Mouse (Mus musculus) CH12.LX (cell line): ENCODE measurements around the gene Vmn1r93. TPM values are rescaled to one million over a fixed set of nuclear protein-coding genes. Genes with fewer than 3 reads are reported as not detected.
"Not testable (repeated sequence)": the region's sequence is repeated elsewhere in the genome, so short reads cannot be mapped to it uniquely, and the experiment has no call there.

Experiments
- DNase-seq: peaks from one replicate; pipeline ENCODE4 v3.0.0-alpha.2; 2013; ENCODE audit errors: extremely low read depth
- H3K27ac ChIP-seq: 2 replicates; pipeline ENCODE4 v1.5.1; 2012; ENCODE audit warnings: low read depth, mild to moderate bottlenecking, control low read depth, moderate library complexity; ENCODE audit not compliant: insufficient read depth
- H3K27me3 ChIP-seq: replicated peaks from 2 replicates; pipeline ENCODE3; 2012; ENCODE audit warnings: inconsistent platforms
- H3K36me3 ChIP-seq, 2 experiments: replicated peaks in 1 of 2; 2 replicates each; pipeline versions ENCODE3 to v1.6.1; 2012; ENCODE audit warnings: inconsistent platforms in 1 of 2, low read length in 1 of 2, mild to moderate bottlenecking in 1 of 2, mixed read lengths in 1 of 2, moderate library complexity in 1 of 2; ENCODE audit not compliant: control insufficient read depth in 1 of 2, insufficient read depth in 1 of 2
- H3K4me1 ChIP-seq, 2 experiments: 2 replicates each; pipeline ENCODE4 v1.6.1; 2012; ENCODE audit warnings: inconsistent platforms in 1 of 2, moderate library complexity in 1 of 2; ENCODE audit not compliant: insufficient read depth in 2 of 2, control insufficient read depth in 1 of 2
- H3K4me2 ChIP-seq: 2 replicates; pipeline ENCODE4 v1.6.1; 2012; ENCODE audit warnings: low read depth, mild to moderate bottlenecking, control low read depth; ENCODE audit not compliant: poor library complexity, insufficient read depth, severe bottlenecking
- H3K4me3 ChIP-seq, 3 experiments: fragments of 150-350 bp in 1 of 3; sonication (generic) in 1 of 3; replicated peaks in 1 of 3; 2 replicates each; pipeline versions ENCODE3 to v1.5.1; 2011 to 2012; ENCODE audit warnings: low read depth in 2 of 3, low read length in 2 of 3, mild to moderate bottlenecking in 2 of 3, moderate library complexity in 2 of 3, control low read depth in 1 of 3, improper control_type of control experiment in 1 of 3, inconsistent platforms in 1 of 3, mixed read lengths in 1 of 3; ENCODE audit not compliant: poor library complexity in 1 of 3
- H3K79me2 ChIP-seq: replicated peaks from 2 replicates; pipeline ENCODE4 v1.6.1; 2012; ENCODE audit warnings: mild to moderate bottlenecking, moderate library complexity; ENCODE audit not compliant: control insufficient read depth, poor library complexity, insufficient read depth, severe bottlenecking; ENCODE audit errors: extremely low read depth
- H3K9ac ChIP-seq: 2 replicates; pipeline ENCODE4 v1.6.1; 2012; ENCODE audit warnings: low read depth, mild to moderate bottlenecking, control low read depth, moderate library complexity; ENCODE audit not compliant: insufficient read depth
- H3K9me3 ChIP-seq: replicated peaks from 2 replicates; pipeline ENCODE3; 2012; ENCODE audit warnings: low read length, inconsistent platforms, mixed read lengths
- dilution Hi-C: fragments of 300-500 bp; cut with MboI; formaldehyde crosslinking; loops from 2 replicates; pipeline ENCODE4 v1.14.3; 2020; ENCODE audit warnings: low sequenced_read_pairs; ENCODE audit not compliant: extremely low pct_unique_long_range_greater_than_20kb, extremely low pct_ligation_motif_present
- in situ Hi-C: fragments of 300-500 bp; cut with MboI; formaldehyde crosslinking; loops from 3 replicates; pipeline ENCODE4 v1.14.3; 2019; ENCODE audit warnings: low sequenced_read_pairs, low pct_ligation_motif_present, low pct_unique_long_range_greater_than_20kb, mixed read lengths
- polyA plus RNA-seq: library from polyadenylated mRNA; unstranded; fragments of >175 nt; gene quantifications from 2 replicates; pipeline ENCODE4 v1.2.1, GENCODE M21; 2012; ENCODE audit warnings: low read depth; ENCODE audit not compliant: insufficient read length
- total RNA-seq, 2 experiments: library from RNA; depleted of rRNA; stranded (reverse); fragments of 300-350 nt in 1 of 2; fragments of >200 nt in 1 of 2; gene quantifications; 2 replicates each; pipeline ENCODE4 v1.2.3; 2012 to 2014

Vmn1r93 gene
- not detected in 2 replicates for total RNA-seq (2012; rRNA removed)
- not detected in 2 replicates for total RNA-seq (2014; rRNA removed)
- polyA plus RNA-seq: not detected in 2 replicates

DNA sequence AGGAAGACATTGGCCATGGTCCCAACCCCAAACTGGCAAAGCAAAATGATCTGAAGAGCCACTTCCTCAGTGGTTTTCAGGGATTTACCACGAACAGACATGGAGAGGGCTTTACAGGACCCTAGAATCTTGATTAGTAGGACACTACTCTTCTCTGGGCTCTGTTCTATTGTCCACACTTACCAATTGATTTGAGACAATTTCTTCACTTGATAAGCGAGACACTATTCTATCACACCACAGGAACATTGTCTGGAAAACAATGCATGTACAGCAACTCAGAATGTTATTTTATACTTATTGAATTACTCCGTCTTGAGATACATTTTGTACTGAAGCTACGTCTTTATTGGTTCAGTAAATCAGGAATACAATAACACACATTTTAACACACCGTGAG, at the start of gene Vmn1r93:
Vmn1r93 (minus strand) TSS at position 101 of the 400 bp plus-strand sequence.
- DNase-seq, H3K27me3 ChIP-seq, H3K79me2 ChIP-seq, dilution Hi-C loops, H3K9me3 ChIP-seq, H3K4me2 ChIP-seq, in situ Hi-C loops, H3K27ac ChIP-seq, H3K4me3 ChIP-seq, H3K36me3 ChIP-seq, H3K9ac ChIP-seq, H3K4me1 ChIP-seq: not testable (repeated sequence)

DNA sequence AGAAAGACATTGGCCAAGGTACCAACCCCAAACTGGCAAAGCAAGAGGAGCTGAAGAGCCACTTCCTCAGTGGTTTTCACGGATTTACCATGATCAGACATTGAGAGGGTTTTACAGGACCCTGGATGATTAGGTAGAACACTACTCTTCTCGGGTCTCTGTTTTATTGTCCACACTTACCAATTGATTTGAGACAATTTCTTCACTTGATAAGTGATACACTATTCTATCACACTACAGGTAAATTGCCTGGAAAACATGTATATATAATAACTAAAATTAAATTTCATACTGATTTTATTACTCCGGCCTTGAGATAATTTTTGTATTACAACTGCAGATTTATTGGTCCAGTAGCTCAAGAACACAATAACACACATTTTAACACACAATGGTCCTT, 29.4 kb upstream of the Vmn1r93 start, which contains the start of gene Vmn1r94:
Vmn1r94 (minus strand) TSS at position 101 of the 400 bp plus-strand sequence.
- dilution Hi-C loops, H3K9me3 ChIP-seq, H3K9ac ChIP-seq, H3K27ac ChIP-seq, DNase-seq, H3K4me3 ChIP-seq, H3K79me2 ChIP-seq, H3K4me1 ChIP-seq, in situ Hi-C loops, H3K4me2 ChIP-seq, H3K27me3 ChIP-seq, H3K36me3 ChIP-seq: not testable (repeated sequence)

DNA sequence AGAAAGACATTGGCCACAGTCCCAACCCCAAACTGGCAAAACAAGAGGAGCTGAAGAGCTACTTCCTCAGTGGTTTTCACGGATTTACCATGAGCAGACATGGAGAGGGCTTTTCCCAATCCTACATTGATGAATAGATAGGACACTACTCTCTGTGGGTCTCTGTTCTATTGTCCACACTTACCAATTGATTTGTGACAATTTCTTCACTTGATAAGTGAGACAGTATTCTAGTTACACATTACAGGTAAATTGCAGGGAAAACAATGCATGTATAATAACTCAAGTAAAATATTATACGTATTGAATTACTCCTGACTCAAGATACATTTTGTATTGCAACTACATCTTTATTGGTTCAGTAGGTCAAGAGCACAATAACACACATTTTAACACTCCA, 16.4 kb downstream of the Vmn1r93 start, which contains the start of gene Gm16442:
Gm16442 (minus strand) TSS at position 101 of the 400 bp plus-strand sequence.
- H3K27ac ChIP-seq, H3K9ac ChIP-seq, in situ Hi-C loops, H3K36me3 ChIP-seq, H3K27me3 ChIP-seq, H3K4me1 ChIP-seq, H3K4me2 ChIP-seq, H3K9me3 ChIP-seq, H3K79me2 ChIP-seq, H3K4me3 ChIP-seq, DNase-seq, dilution Hi-C loops: not testable (repeated sequence)

DNA sequence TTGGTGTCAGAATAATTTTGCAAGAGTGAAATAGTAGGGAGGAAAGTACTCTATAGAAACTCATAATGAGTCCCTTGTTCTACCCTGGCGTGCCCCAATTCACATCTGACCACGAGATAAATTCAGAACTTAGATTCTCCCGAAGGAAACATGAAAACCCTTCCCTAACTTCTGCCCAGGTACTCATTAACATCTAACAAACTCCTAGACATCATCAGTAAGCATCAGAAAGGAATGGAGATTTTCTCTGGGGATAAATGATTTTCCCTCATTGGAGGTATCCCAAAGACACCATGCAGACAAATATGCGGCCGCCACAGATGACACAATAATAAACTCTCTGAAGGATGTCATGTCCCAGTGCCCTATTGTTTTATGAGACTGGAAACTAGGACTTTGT, 39.5 kb downstream of the Vmn1r93 start, which contains the start of gene Vmn1r91:
Vmn1r91 (plus strand) TSS at position 301 of the 400 bp plus-strand sequence.
- H3K27ac ChIP-seq, H3K79me2 ChIP-seq, H3K9me3 ChIP-seq, H3K36me3 ChIP-seq, dilution Hi-C loops, H3K4me3 ChIP-seq, DNase-seq, H3K9ac ChIP-seq, H3K4me1 ChIP-seq, H3K4me2 ChIP-seq, H3K27me3 ChIP-seq, in situ Hi-C loops: not testable (repeated sequence)

Other genes starting within 250 kb of the Vmn1r93 start
- 15.0 and 15.4 TPM in 2 replicates for gene Pvr, start 217.9 kb downstream of the Vmn1r93 start, total RNA-seq (2012; rRNA removed)
- 12.7 and 13.1 TPM in 2 replicates for gene Pvr, start 217.9 kb downstream of the Vmn1r93 start, total RNA-seq (2014; rRNA removed)
- gene Pvr, start 217.9 kb downstream of the Vmn1r93 start, polyA plus RNA-seq: 8.8 and 13.2 TPM in 2 replicates
- gene Igsf23, start 188.3 kb downstream of the Vmn1r93 start, total RNA-seq (2012; rRNA removed): 0.08 TPM in 1 of 2 replicates, not detected in the other
- gene Igsf23, start 188.3 kb downstream of the Vmn1r93 start, total RNA-seq (2014; rRNA removed): not detected in 2 replicates
- gene Igsf23, start 188.3 kb downstream of the Vmn1r93 start, polyA plus RNA-seq: not detected in 2 replicates
- gene Ceacam20, start 173.7 kb downstream of the Vmn1r93 start, total RNA-seq (2012; rRNA removed): 1.8 and 1.9 TPM in 2 replicates
- gene Ceacam20, start 173.7 kb downstream of the Vmn1r93 start, total RNA-seq (2014; rRNA removed): 4.3 and 6.6 TPM in 2 replicates
- 4.2 and 5.8 TPM in 2 replicates for gene Ceacam20, start 173.7 kb downstream of the Vmn1r93 start, polyA plus RNA-seq
- gene Nlrp9b, start 147.6 kb downstream of the Vmn1r93 start, total RNA-seq (2012; rRNA removed): 0.21 and 0.34 TPM in 2 replicates
- gene Nlrp9b, start 147.6 kb downstream of the Vmn1r93 start, total RNA-seq (2014; rRNA removed): 1.4 TPM in 2 replicates
- gene Nlrp9b, start 147.6 kb downstream of the Vmn1r93 start, polyA plus RNA-seq: 1.4 and 2.3 TPM in 2 replicates
- not detected in 2 replicates for gene Vmn1r91, start 39.4 kb downstream of the Vmn1r93 start, total RNA-seq (2012; rRNA removed)
- gene Vmn1r91, start 39.4 kb downstream of the Vmn1r93 start, total RNA-seq (2014; rRNA removed): not detected in 2 replicates
- not detected in 2 replicates for gene Vmn1r91, start 39.4 kb downstream of the Vmn1r93 start, polyA plus RNA-seq
- not detected in 2 replicates for gene Gm16442, start 16.5 kb downstream of the Vmn1r93 start, total RNA-seq (2012; rRNA removed)
- not detected in 2 replicates for gene Gm16442, start 16.5 kb downstream of the Vmn1r93 start, total RNA-seq (2014; rRNA removed)
- gene Gm16442, start 16.5 kb downstream of the Vmn1r93 start, polyA plus RNA-seq: not detected in 2 replicates
- not detected in 2 replicates for gene Vmn1r94, start 29.3 kb upstream of the Vmn1r93 start, total RNA-seq (2012; rRNA removed)
- gene Vmn1r94, start 29.3 kb upstream of the Vmn1r93 start, total RNA-seq (2014; rRNA removed): not detected in 2 replicates
- gene Vmn1r94, start 29.3 kb upstream of the Vmn1r93 start, polyA plus RNA-seq: not detected in 2 replicates
- not detected in 2 replicates for gene Vmn1r95, start 54.6 kb upstream of the Vmn1r93 start, total RNA-seq (2012; rRNA removed)
- gene Vmn1r95, start 54.6 kb upstream of the Vmn1r93 start, total RNA-seq (2014; rRNA removed): not detected in 2 replicates
- gene Vmn1r95, start 54.6 kb upstream of the Vmn1r93 start, polyA plus RNA-seq: not detected in 2 replicates
- not detected in 2 replicates for gene Gm6164, start 66.5 kb upstream of the Vmn1r93 start, total RNA-seq (2012; rRNA removed)
- gene Gm6164, start 66.5 kb upstream of the Vmn1r93 start, total RNA-seq (2014; rRNA removed): not detected in 2 replicates
- gene Gm6164, start 66.5 kb upstream of the Vmn1r93 start, polyA plus RNA-seq: not detected in 2 replicates
- gene Gm4498, start 94.7 kb upstream of the Vmn1r93 start, total RNA-seq (2012; rRNA removed): not detected in 2 replicates
- gene Gm4498, start 94.7 kb upstream of the Vmn1r93 start, total RNA-seq (2014; rRNA removed): not detected in 2 replicates
- not detected in 2 replicates for gene Gm4498, start 94.7 kb upstream of the Vmn1r93 start, polyA plus RNA-seq
- not detected in 2 replicates for gene Gm5890, start 123.7 kb upstream of the Vmn1r93 start, total RNA-seq (2012; rRNA removed)
- not detected in 2 replicates for gene Gm5890, start 123.7 kb upstream of the Vmn1r93 start, total RNA-seq (2014; rRNA removed)
- gene Gm5890, start 123.7 kb upstream of the Vmn1r93 start, polyA plus RNA-seq: not detected in 2 replicates
- not detected in 2 replicates for gene Gm4133, start 195.0 kb upstream of the Vmn1r93 start, total RNA-seq (2012; rRNA removed)
- gene Gm4133, start 195.0 kb upstream of the Vmn1r93 start, total RNA-seq (2014; rRNA removed): not detected in 2 replicates
- not detected in 2 replicates for gene Gm4133, start 195.0 kb upstream of the Vmn1r93 start, polyA plus RNA-seq
- not detected in 2 replicates for gene Gm5728, start 236.3 kb upstream of the Vmn1r93 start, total RNA-seq (2012; rRNA removed)
- not detected in 2 replicates for gene Gm5728, start 236.3 kb upstream of the Vmn1r93 start, total RNA-seq (2014; rRNA removed)
- gene Gm5728, start 236.3 kb upstream of the Vmn1r93 start, polyA plus RNA-seq: not detected in 2 replicates